Mouse (Mus musculus): ENCODE data around the gene Sult1b1. TPM values are rescaled to one million over a fixed set of nuclear protein-coding genes. Genes with fewer than 3 reads are reported as not detected.
"Not testable (repeated sequence)": the region's sequence is repeated elsewhere in the genome, so short reads cannot be mapped to it uniquely, and the experiment has no call there.

The Sult1b1 gene
- total RNA-seq (2021), result not detected

DNA sequence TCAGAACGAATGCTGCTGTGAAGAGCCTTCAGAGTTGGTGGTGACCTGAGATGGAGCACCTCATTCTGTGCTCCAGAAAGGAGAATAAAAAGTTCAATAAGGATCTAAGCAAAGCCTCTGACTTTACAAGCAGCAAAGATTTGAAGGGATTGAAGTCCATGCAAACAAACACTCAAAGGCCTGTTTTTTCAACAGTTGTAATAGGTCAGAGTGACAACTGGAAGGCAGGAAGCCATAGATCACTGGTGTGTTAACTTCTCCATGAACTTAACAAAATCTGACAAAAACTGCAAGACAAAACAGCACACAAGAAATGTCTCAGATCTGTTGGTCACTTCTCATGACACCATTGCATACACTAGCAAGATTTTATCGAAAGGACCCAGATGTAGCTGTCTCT, at the start of gene Sult1b1:
Gene Sult1b1, minus strand, starts transcription at position 85 of the 400 bp plus-strand sequence.
- DNase-seq (ENCODE audit: extremely low spot score in 1 of 2, low spot score in 2 of 2), result no peak
- intact Hi-C loops (cut with DNase I), result no loop called here

DNA sequence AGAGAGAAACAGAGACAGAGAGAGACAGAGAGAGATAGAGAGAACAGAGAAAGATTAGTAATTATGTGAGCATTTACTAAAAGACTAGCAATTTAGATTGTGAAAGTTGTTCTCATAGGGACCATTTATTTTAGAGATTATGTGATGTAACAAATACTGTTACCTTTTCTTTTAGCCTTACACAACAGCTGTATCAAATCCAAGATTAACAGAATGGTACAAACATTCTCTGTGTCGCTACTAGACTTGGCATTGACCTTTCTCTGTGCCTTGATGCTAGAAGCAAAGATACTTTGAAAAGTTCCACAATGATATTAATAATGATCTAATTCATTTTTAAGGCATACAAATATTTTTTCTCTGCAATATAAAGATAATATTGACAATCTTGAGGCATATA, 42.4 kb upstream of the Sult1b1 start:
- no peak for DNase-seq (ENCODE audit: extremely low spot score in 1 of 2, low spot score in 2 of 2)
- intact Hi-C loops (cut with DNase I), result no loop called here

DNA sequence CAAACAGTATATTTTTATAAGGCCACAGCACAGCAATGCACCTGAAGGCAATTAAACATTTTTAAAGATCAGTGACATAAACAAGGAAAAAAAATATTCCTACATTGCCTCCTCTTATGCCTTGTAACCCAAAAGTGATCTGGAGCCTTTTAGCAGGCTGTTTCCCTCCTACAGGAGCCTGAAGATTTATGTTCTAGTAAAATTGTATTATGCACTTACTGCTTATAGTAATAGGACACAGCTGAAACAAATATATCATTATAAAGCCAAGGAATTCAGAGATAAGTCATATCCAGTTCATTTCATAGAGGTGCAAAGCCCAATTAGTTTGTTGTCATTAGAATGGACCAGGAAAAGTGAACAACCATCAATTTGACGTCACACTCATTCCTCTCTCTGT, 36.2 kb upstream of the Sult1b1 start:
- no peak for DNase-seq (ENCODE audit: extremely low spot score in 1 of 2, low spot score in 2 of 2)
- intact Hi-C loops (cut with DNase I), result no loop called here

DNA sequence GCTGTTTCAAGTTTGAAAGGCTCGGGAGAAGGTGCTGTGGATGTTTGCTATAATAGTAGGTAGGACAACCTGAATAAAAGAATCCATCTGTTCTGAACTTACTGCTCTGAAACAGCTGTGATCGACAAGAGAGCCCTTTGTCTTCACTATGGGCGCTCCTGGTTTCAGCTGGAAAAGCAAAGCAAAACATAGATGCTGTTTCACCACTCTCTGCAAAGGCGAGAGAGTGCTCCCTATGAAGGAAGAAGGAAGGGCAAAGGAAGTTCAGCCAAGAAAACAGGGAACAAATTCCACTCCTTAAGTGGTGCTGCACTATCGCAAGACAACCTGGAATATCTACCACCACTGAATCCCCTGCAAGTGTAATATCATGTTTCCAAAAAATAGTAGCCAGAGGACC, 35.5 kb upstream of the Sult1b1 start:
- intact Hi-C loops (cut with DNase I), result no loop called here
- no peak for DNase-seq (ENCODE audit: extremely low spot score in 1 of 2, low spot score in 2 of 2)

DNA sequence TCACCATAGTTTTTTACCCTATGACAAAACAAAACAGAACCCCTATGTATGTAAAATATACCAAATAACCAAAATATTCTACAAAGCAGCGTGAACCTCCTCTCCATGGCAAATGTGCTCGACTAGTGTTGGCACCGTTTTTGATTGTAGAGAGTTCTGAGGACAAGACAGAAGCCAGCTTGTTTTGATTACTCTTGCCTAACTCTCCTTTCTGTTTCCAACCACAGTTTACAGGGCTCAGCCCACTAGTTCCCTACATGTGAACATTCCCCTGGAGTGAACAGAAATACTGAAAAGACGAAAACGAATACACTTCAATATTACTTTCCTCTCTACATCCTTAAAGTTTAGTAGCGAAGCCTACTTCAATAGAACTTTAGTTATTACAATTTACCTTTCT, 34.8 kb upstream of the Sult1b1 start:
- intact Hi-C loops (cut with DNase I), result no loop called here
- no peak for DNase-seq (ENCODE audit: extremely low spot score in 1 of 2, low spot score in 2 of 2)

DNA sequence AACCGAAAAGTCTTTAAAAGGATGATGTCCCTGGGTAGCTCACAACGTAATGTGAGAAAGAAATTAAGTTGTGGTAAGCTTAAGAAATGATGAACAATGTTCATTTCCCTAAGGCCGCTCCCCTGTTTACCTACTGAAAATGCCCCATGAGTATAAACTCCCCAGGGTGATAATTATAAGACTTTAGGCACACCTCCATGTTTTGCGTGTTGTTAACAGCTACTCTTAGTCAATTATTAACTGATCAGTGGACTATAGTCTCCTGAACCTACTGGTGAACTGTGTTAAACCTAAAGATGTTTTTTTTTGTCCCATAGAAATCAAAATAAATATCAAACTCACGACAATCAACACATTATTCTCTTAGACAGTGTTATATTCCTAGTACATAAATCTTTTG, 30.9 kb upstream of the Sult1b1 start, which contains the start of gene Sult1d1:
Gene Sult1d1, minus strand, starts transcription at position 183 of the 400 bp plus-strand sequence.
- intact Hi-C loops (cut with DNase I), result no loop called here
- no peak for DNase-seq (ENCODE audit: extremely low spot score in 1 of 2, low spot score in 2 of 2)

DNA sequence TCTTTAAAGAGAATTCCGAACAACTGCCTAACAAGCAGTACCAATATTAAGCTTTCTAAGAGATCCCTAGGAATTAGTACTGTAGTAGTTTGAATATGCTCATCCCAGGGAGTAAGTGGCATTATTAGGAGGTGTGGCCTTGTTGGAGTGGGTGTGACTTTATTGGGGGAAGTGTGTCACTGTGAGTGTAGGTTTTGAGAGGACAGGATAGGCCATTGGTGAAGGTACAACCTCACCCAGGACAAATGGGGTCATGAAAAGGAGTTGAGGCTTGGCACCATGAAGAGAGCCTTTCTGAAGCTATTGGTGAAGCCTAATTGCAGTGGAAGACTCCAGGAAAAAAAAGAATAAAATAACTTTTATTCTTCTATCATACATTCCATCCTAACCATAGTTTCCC, 29.3 kb upstream of the Sult1b1 start:
- intact Hi-C loops (cut with DNase I), result no loop called here
- no peak for DNase-seq (ENCODE audit: extremely low spot score in 1 of 2, low spot score in 2 of 2)

DNA sequence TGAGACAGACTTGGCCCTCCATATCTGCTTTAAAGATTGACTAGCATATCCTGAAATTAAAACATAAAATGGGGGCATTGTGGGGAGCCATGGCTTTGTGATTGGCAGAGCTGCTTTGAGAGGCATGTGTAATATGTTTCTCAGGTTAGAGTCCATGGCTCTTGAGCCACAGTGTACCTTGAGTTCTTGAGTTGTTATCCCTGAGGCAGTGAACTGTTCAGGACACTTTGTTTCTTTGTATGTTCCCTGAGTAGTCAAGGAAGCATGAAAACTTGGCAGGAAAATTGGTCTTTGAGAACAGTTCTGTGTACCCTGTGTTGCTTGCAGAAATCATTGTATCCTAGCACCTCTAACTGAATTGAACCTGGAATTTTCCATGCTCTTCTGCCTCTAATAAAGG, 25.0 kb upstream of the Sult1b1 start:
- intact Hi-C loops (cut with DNase I), result no loop called here
- DNase-seq (ENCODE audit: extremely low spot score in 1 of 2, low spot score in 2 of 2), result no peak

DNA sequence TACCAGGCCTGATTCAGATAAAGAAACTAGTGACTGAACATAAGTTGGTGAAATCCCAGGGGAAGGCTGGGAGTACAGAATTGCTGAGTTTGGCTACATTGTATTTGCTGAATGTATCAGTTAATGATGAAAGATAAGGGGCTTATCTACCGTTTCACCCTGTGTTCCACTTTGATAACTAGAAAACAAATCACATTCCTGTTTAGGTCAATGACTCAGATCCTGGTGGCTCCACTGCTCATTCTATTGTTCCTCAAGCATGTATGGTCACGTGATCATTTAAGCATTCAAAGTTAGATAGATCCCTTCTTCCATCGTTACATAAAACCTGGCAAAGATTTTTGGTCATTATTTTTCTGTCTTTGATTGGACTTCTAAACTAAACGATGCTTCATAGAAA, 24.5 kb upstream of the Sult1b1 start:
- no peak for DNase-seq (ENCODE audit: extremely low spot score in 1 of 2, low spot score in 2 of 2)
- intact Hi-C loops (cut with DNase I), result no loop called here

DNA sequence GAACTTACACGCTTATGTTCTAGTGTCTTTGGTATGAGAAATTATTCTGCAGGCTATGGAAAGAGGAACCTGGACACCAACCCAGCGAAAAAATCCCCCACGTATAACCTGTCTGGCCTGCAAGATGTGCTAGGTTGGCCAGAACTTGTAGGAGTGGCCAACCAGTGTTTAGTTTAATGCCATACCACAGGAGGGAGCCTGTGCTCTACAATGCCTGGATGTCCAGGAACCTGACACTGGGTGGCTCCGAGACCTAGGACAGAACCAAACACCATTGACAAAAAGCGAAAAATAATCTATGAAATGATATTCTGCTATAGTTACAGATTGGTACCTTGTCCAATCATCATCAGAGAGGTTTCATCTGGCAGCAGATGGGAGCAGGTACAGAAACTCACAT, 22.1 kb upstream of the Sult1b1 start:
- intact Hi-C loops (cut with DNase I), result no loop called here
- DNase-seq (ENCODE audit: extremely low spot score in 1 of 2, low spot score in 2 of 2), result no peak

DNA sequence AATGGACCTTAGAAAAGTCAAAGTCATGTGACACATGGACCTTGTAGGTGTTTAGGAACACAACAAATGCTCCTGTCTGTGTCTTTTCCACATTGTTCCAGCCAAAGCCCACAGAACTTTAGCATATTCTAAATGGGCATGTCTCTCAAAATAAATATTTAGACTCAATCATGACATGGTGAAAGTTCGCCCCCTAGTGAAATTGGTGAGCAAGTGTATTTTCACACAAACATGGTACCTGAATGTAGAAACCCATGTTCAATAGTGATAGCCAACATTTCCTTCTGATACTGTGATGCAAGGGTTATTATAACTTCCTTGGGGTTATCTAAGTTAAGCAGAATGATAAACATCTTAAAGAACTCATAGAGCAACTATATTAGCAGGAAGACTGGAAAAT, 12.9 kb upstream of the Sult1b1 start:
- no peak for DNase-seq (ENCODE audit: extremely low spot score in 1 of 2, low spot score in 2 of 2)
- intact Hi-C loops (cut with DNase I), result no loop called here

DNA sequence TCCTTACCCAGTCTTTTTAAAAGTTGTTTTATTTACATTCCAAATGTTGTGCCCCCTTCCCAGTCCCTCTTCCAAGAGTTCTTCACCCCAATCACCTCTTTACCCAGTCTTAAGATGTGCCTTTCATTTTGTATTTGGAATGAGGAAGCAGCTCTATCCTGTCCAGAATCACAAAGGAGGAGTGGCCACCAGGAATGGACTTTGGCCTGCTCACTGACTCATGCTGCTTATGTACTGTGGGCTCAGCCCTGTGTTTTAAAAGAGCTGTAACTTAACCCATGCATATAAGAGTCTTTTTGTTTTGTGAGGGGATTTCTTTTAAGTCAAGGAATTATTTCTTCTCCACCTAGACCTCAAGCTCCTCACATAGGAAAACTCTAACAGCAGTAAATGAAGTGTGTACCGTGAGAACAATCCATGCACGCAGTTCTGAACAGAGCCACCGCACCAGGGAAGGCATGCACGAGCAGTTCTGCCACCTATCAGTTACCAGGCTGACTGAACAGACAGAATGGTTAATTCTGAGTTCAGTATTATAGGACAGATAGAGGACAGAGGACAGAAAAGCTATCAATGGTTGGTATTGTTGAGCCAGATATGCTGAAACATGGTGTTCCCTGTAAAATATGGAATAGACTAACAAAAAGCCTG, 1.9 kb downstream of the Sult1b1 start:
- intact Hi-C loops (cut with DNase I), result no loop called here
- no peak for DNase-seq (ENCODE audit: extremely low spot score in 1 of 2, low spot score in 2 of 2)

DNA sequence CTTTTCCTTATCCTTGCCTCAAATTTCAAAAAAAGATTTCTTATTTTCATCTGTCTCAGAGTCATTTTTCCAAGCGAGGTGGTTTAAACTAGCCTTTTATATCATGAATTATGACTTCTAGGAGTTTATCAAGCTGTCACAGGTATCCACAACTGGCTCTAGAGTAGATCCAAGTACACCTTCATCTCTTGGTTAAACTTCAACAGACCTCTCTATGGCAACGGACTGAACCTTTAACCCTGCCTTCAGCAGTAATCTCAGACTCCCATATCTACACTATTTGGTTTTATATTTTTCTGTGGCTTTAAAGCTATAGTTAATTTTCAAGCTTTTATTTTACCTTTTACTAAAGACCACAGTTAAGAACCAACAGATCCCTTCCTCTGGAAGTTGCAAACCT, 5.7 kb downstream of the Sult1b1 start:
- DNase-seq (ENCODE audit: extremely low spot score in 1 of 2, low spot score in 2 of 2), result no peak
- intact Hi-C loops (cut with DNase I), result no loop called here

DNA sequence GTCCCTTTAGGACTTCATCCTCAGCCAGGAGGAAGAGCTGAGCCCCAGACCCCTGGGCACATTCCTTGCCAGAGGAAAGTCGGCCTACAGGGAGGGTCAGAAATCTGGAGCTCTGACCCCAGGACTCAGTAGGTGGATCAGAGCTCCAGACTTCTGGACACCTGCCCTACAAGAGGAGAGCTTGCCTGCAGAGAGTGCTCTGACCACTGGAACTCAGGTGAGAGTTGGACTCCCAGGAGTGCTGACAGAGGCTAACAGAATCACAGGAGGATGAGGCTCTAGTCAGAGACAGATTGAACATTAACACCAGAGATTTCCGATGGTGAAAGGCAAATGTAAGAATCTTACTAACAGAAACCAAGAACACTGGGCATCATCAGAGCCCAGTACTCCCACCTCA, 14.4 kb downstream of the Sult1b1 start:
- intact Hi-C loops (cut with DNase I); DNase-seq (ENCODE audit: extremely low spot score in 1 of 2, low spot score in 2 of 2): not testable (repeated sequence)

DNA sequence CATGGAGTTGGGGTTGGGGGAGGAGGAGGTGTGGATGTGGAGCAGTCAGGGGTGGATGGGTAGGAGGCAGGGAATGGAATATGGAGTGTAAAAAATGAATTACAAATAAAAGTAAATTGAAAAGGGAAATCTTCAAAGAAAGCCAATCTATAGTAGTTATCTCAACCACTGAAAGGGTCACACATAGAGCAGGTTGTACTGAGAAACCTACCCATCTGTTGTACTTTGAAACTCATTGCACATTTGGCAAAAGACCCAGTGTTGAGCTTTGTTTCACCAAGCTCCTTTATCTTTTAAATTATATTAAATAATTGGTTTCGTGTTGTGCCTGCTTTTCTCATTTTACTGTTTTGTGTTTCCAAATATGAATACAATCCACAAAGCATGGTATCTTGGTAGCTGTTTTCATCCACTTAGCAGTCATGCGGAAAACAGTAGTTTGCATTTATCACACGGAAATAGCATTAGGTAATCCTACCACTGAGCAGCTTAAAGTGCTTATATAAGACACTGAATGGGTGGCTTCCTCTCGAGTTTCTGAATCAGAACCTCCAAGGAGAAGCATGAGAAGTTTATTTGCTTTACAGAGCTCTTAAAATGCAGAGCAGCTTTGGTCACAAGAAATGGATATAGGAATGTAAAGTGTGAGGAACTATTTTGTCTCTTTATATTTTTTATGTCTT, 32.1 kb downstream of the Sult1b1 start:
- intact Hi-C loops (cut with DNase I), result no loop called here
- DNase-seq (ENCODE audit: extremely low spot score in 1 of 2, low spot score in 2 of 2), result no peak

DNA sequence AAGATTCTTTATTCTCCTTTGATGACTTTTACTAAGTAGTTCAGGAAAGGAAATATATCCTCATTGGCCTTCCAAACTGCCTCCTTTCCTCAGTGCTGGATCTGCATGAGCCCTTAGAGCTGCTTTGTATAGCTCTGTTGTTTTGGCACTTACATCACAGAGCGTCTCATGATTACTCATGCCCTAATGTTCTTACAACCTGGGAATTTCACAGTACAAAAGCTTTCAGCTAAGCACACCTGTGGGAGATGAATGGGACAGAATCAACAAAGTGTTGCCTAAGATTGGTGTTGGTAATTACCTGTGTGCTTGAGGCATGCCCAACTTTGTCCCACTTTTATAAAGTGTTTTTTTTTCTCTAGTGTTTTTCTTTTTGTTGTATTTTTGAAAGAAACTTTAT, 35.3 kb downstream of the Sult1b1 start:
- DNase-seq (ENCODE audit: extremely low spot score in 1 of 2, low spot score in 2 of 2), result no peak
- intact Hi-C loops (cut with DNase I), result no loop called here

DNA sequence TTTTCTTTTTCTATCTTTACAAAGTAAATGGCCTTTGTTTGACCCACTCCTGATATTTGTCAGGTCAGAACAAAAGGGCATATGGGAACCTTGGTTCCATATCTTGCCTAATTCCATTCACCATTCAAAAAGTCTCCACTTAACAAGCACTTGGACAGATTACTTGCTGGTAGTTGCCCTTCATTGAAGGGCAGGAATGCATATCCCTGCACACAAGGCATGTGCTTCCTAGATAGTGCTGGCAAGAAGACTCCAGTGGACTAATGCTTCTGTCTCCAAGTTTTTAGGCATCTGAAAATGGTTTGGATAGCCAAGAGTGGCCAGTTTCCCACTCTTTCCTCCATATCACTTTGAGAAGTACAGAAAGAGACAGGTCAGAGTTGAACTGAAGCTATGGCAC, 38.7 kb downstream of the Sult1b1 start:
- DNase-seq (ENCODE audit: extremely low spot score in 1 of 2, low spot score in 2 of 2), result no peak
- intact Hi-C loops (cut with DNase I), result no loop called here

DNA sequence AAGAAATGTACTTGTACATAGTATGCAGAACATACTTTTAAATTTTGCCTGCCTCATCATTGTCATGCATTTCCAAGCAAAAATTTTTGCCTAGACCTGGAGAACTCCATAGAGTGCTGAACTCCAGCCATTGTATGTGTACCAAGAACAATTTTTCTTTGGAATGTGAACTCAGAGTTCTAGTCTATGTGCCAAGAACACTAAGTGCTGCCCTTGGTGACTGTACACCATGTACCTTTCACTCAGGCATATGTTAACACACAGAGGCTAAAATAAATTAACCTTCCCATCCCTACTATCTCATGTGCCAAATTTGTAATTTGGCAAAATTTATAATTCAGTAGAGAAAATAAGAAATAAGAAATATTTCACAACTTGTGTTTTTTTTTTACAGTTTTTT, 39.1 kb downstream of the Sult1b1 start:
- intact Hi-C loops (cut with DNase I), result no loop called here
- DNase-seq (ENCODE audit: extremely low spot score in 1 of 2, low spot score in 2 of 2), result no peak

DNA sequence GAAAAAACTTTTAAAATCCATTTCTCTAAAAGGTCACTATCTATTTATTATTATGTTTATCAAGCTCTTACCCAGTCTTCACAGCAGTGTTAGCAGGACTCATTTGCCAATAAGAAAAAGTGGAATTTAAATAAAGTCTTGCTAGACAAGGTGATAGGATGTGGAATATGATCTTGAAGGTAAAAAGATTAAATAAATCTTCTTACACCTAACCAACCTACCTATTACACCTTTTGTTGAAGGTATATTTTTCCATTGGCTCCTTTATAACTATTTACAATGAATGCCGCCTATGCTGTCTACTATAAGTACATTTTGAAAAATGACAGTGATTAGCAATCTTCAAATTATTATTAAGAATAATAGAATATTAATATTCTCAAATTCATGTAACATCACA, 47.2 kb downstream of the Sult1b1 start, which contains the start of gene Ugt2a1:
Gene Ugt2a1, minus strand, starts transcription at position 101 of the 400 bp plus-strand sequence.
- intact Hi-C loops (cut with DNase I), result no loop called here
- no peak for DNase-seq (ENCODE audit: extremely low spot score in 1 of 2, low spot score in 2 of 2)

DNA sequence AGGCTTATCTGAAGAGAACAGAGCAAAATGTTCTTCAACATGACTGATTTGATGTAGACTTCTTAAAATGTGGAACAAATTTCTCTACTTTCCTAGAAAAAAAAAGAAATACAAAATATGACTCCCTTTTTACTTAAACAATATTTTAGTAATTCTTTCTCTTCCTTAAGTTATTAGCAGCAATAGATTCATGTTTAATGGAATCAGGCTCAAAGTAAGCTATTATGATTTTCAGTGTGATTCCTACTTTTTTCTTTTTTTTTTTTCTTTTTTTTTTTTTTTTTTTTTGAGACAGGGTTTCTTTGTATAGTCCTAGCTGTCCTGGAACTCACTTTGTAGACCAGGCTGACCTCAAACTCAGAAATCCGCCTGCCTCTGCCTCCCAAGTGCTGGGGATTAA, 51.3 kb downstream of the Sult1b1 start, which contains the start of gene Gm43638:
Gene Gm43638, minus strand, starts transcription at position 101 of the 400 bp plus-strand sequence.
- DNase-seq (ENCODE audit: extremely low spot score in 1 of 2, low spot score in 2 of 2); intact Hi-C loops (cut with DNase I): not testable (repeated sequence)

DNA sequence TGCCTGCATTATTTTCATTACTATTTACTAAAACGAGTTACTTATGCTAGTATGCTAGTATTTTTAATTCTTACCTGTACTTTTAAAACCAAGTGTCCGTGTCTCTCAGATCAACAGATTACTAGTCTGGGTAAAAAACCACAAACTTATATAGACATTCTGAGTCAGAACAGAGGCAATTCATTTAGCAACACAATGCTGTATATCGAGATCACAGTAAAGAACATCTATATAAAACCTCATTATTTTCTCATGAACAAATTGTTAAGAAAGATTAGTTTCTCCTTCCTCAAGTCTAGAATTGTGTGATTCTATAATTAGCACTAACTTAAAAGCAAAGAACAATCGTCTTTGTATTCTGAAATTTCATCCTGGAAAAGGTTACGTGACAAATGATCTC, 55.8 kb downstream of the Sult1b1 start, which contains the start of gene Ugt2a2:
Gene Ugt2a2, minus strand, starts transcription at position 101 of the 400 bp plus-strand sequence.
- DNase-seq (ENCODE audit: extremely low spot score in 1 of 2, low spot score in 2 of 2), result no peak
- intact Hi-C loops (cut with DNase I), result no loop called here

Data from left cerebral cortex, postnatal 10 days (tissue).